Mouse (Mus musculus) fat pad, adult 2 months (tissue): ENCODE measurements around the gene Gm6121.
"Not testable (repeated sequence)": the region's sequence is repeated elsewhere in the genome, so short reads cannot be mapped to it uniquely, and the experiment has no call there.

Source experiments
- DNase-seq: peaks from one replicate; pipeline ENCODE4 v3.0.0-alpha.2; 2011; ENCODE audit warnings: low read depth, low spot score; ENCODE audit errors: extremely low read depth

Gm6121 gene

DNA sequence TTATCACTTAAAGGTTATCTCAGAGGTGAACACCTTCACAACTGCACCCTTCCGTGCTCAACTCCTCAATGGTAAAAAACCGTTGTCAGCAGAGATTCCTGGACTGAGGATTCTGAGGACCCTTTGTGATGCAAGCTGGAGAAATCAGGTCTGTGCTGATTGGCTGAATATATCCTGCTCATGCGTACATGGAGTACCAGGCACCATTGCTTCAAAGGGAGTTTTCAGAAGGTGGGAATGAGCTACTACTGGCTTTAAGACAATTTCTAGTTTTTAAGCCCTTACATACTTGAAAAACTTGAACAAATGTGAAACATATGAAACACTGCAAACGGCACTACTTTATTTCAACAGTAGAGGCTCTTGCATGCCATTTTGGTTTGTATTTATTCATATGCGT is at the start of gene Gm6121:
Gm6121 (minus strand) TSS at position 101 of the 400 bp plus-strand sequence.
- not testable (repeated sequence) for DNase-seq
